ENCODE assay signal across 8 mouse cellular contexts in the genomic region with DNA sequence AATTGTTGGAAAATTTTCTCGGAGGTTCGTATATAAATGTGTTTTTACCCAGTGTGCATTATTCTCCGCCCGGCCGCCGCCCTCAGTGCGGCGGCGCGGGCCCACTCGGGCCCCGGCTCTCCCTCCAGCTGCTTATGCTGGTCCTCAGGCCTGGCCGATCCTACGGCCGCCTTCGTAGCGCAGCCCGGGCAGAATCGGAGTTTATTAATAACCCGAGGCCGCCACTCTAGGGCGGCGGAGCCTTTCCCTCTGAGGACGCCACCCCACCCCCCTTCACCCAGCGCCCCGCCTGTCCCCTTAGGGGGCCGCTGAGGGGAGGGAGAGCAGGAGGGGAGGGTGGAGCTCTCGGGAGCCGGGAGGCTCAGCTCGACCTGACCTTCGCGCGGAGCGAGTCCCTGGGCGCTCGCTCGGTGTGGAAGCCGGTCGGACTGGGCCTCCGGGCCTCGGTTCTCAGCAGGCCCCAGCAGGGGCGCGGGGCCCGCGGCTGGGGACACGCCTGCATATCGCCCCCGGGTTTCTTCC. TPM values are rescaled to one million over a fixed set of nuclear protein-coding genes. Genes with fewer than 3 reads are reported as not detected.
A peak's percentile ranks its signal among the peaks of the same experiment; 100 is the strongest.
DNase-seq lines count a peak whose midpoint lies in the region; ATAC-seq and TF ChIP-seq lines count a peak whose summit lies in the region.

No protein-coding gene starts in this region.

- ATAC-seq in kidney, embryonic 15.5 days (replicated peaks; ENCODE audit: low FRiP score) = peak; percentile 87
- ATAC-seq in midbrain, postnatal 0 days (ENCODE audit: low FRiP score) = peak; percentile 76

- peak overlapping the region; percentile 56 for H3K4me3 ChIP-seq in C2C12 (ENCODE audit: insufficient read depth, poor library complexity, severe bottlenecking)
- H3K4me3 ChIP-seq in embryonic fibroblast, embryonic 13.5 days (ENCODE audit: insufficient read depth, low read length) = peak overlapping the region; percentile 75
- peak overlapping the region; percentile 82 for H3K4me3 ChIP-seq in heart, embryonic 10.5 days
- peak overlapping the region; percentile 80 for H3K4me3 ChIP-seq in kidney, embryonic 15.5 days (replicated peaks)
- H3K4me3 ChIP-seq in midbrain, postnatal 0 days (ENCODE audit: low read depth, low read length) = peak overlapping the region; percentile 77

- under 1% methylated on average over 47 of the region's 48 CpGs for WGBS in heart, embryonic 10.5 days
- WGBS in kidney, embryonic 15.5 days = under 1% methylated on average over 47 of the region's 48 CpGs
- WGBS in midbrain, postnatal 0 days = 0% methylated on average over 37 of the region's 48 CpGs

- peak; percentile 93 for DNase-seq in brain, adult 2 months (ENCODE audit: low read depth, low spot score)
- DNase-seq in heart, embryonic 10.5 days (ENCODE audit: low spot score) = peak; percentile 94
- peak; percentile 94 for DNase-seq in liver
- no peak for DNase-seq in midbrain, postnatal 0 days (ENCODE audit: low spot score)
- DNase-seq in spleen, postnatal 36 days (ENCODE audit: low spot score in 2 of 2) = peak; percentile 84

- no peaks in the 10 kb centered on the region for H3K9me3 ChIP-seq in heart, embryonic 10.5 days
- H3K9me3 ChIP-seq in kidney, embryonic 15.5 days (replicated peaks) = no peaks in the 10 kb centered on the region
- H3K9me3 ChIP-seq in midbrain, postnatal 0 days (ENCODE audit: low read length) = no peaks in the 10 kb centered on the region

- peaks cover 7% of the 10 kb centered on the region for H3K4me1 ChIP-seq in embryonic fibroblast, embryonic 13.5 days (ENCODE audit: control insufficient read depth, insufficient read depth, low read length)
- peaks cover 19% of the 10 kb centered on the region for H3K4me1 ChIP-seq in heart, embryonic 10.5 days
- peaks cover 13% of the 10 kb centered on the region; the same call in 1 of the 2 replicates for H3K4me1 ChIP-seq in kidney, embryonic 15.5 days
- H3K4me1 ChIP-seq in midbrain, postnatal 0 days (ENCODE audit: insufficient read depth, low read length) = 0 out of 2 replicates have a peak, but pooled peaks cover 4% of the 10 kb centered on the region

- TF ChIP-seq POLR2A in embryonic fibroblast, embryonic 13.5 days (IDR thresholded peaks at IDR 0.05; ENCODE audit: low read depth, low read length) = peak; percentile 83

- H3K27ac ChIP-seq in embryonic fibroblast, embryonic 13.5 days (ENCODE audit: insufficient read depth, low read length) = peak overlapping the region; percentile 91
- H3K27ac ChIP-seq in heart, embryonic 10.5 days = peak overlapping the region; percentile 100
- peak overlapping the region; percentile 100 for H3K27ac ChIP-seq in kidney, embryonic 15.5 days
- H3K27ac ChIP-seq in midbrain, postnatal 0 days (ENCODE audit: low read depth, low read length) = peak overlapping the region; percentile 100

- peak overlapping the region; percentile 72 for H3K9ac ChIP-seq in kidney, embryonic 15.5 days
- peak overlapping the region; percentile 98 for H3K9ac ChIP-seq in midbrain, postnatal 0 days (replicated peaks; ENCODE audit: low read length, poor library complexity, severe bottlenecking)

- H3K79me2 ChIP-seq in C2C12 (ENCODE audit: control insufficient read depth, insufficient read depth) = peaks cover 47% of the 10 kb centered on the region

- H3K36me3 ChIP-seq in C2C12 (ENCODE audit: control insufficient read depth, insufficient read depth) = peaks cover 27% of the 10 kb centered on the region
- peaks cover 37% of the 10 kb centered on the region for H3K36me3 ChIP-seq in heart, embryonic 10.5 days
- H3K36me3 ChIP-seq in kidney, embryonic 15.5 days = peaks cover 17% of the 10 kb centered on the region
- H3K36me3 ChIP-seq in midbrain, postnatal 0 days (ENCODE audit: insufficient read depth, low read length) = no peaks in the 10 kb centered on the region

- H3K79me3 ChIP-seq in C2C12 (ENCODE audit: low read depth) = peaks cover 33% of the 10 kb centered on the region

- peak overlapping the region; percentile 98 for H3ac ChIP-seq in C2C12 (ENCODE audit: control insufficient read depth, insufficient read length, low read depth)

- no peak for TF ChIP-seq CTCF in C2C12 (IDR thresholded peaks at IDR 0.05; ENCODE audit: control insufficient read depth, insufficient read depth, insufficient read length)
- TF ChIP-seq CTCF in embryonic fibroblast, embryonic 13.5 days (IDR thresholded peaks at IDR 0.05; ENCODE audit: borderline replicate concordance, insufficient read depth, low read length) = no peak
- 0 out of 2 replicates have a peak, but pooled peaks have one; percentile 4 for TF ChIP-seq CTCF in midbrain, postnatal 0 days (IDR thresholded peaks at IDR 0.05)

- peak overlapping the region; percentile 58 for H3K4me2 ChIP-seq in kidney, embryonic 15.5 days
- H3K4me2 ChIP-seq in midbrain, postnatal 0 days (ENCODE audit: low read depth, low read length, poor library complexity, severe bottlenecking) = peak overlapping the region; percentile 74

- no peaks in the 10 kb centered on the region for H3K27me3 ChIP-seq in C2C12 (ENCODE audit: control insufficient read depth, insufficient read depth, insufficient read length)
- no peaks in the 10 kb centered on the region for H3K27me3 ChIP-seq in heart, embryonic 10.5 days (ENCODE audit: insufficient read depth, poor library complexity, severe bottlenecking)
- H3K27me3 ChIP-seq in kidney, embryonic 15.5 days = no peaks in the 10 kb centered on the region
- H3K27me3 ChIP-seq in midbrain, postnatal 0 days (ENCODE audit: insufficient read depth, low read length) = no peaks in the 10 kb centered on the region

TF ChIP-seq in C2C12, 6 proteins besides CTCF, POLR2A, EP300 and RAD21:
- no peak for TF ChIP-seq MYOG (IDR thresholded peaks at IDR 0.05; ENCODE audit: control insufficient read depth, extremely low read depth, insufficient read length)
- no peak for TF ChIP-seq USF1 (IDR thresholded peaks at IDR 0.05; ENCODE audit: low read depth)

RNA-seq across cellular contexts. Expression of a gene that starts 0.8 kb away (rescaled TPM):
- polyA plus RNA-seq in C2C12 (2012; fragmentation: generic; extraction: Trizol) = 7.5 TPM
- 15.0 and 16.3 TPM in 2 replicates for polyA plus RNA-seq in embryonic fibroblast, embryonic 13.5 days (2011; ENCODE audit: insufficient read length, low read depth, missing spikeins)
- polyA plus RNA-seq in heart, embryonic 10.5 days (2016; fragmentation: Nextera tagmentation; extraction: Ambion mirVana) = 18.7 and 19.0 TPM in 2 replicates
- 19.0 and 21.0 TPM in 2 replicates for polyA plus RNA-seq in kidney, embryonic 15.5 days (2015; fragmentation: Nextera tagmentation; extraction: Ambion mirVana)
- 6.7 and 8.6 TPM in 2 replicates for total RNA-seq in midbrain, postnatal 0 days (2014; rRNA removed)
- 4.9 and 5.8 TPM in 2 replicates for polyA plus RNA-seq in midbrain, postnatal 0 days (2015; fragmentation: Nextera tagmentation; extraction: Ambion mirVana)

RNA-seq across cellular contexts. Expression of a gene that starts 43.7 kb away (rescaled TPM):
- 29.1 TPM for polyA plus RNA-seq in C2C12 (2012; fragmentation: generic; extraction: Trizol)
- 197 and 211 TPM in 2 replicates for polyA plus RNA-seq in embryonic fibroblast, embryonic 13.5 days (2011; ENCODE audit: insufficient read length, low read depth, missing spikeins)
- 38.4 and 43.9 TPM in 2 replicates for polyA plus RNA-seq in heart, embryonic 10.5 days (2016; fragmentation: Nextera tagmentation; extraction: Ambion mirVana)
- polyA plus RNA-seq in kidney, embryonic 15.5 days (2015; fragmentation: Nextera tagmentation; extraction: Ambion mirVana) = 53.8 and 54.3 TPM in 2 replicates
- total RNA-seq in midbrain, postnatal 0 days (2014; rRNA removed) = 88.2 and 103 TPM in 2 replicates
- polyA plus RNA-seq in midbrain, postnatal 0 days (2015; fragmentation: Nextera tagmentation; extraction: Ambion mirVana) = 26.9 and 27.5 TPM in 2 replicates
